Mouse (Mus musculus) cerebellum, adult 9-11 months (tissue): Measurements from ENCODE around the gene Syn3.
A peak's percentile ranks its signal among the peaks of the same experiment; 100 is the strongest.
"Not testable (repeated sequence)": the region's sequence is repeated elsewhere in the genome, so short reads cannot be mapped to it uniquely, and the experiment has no call there.

Experiments used
- DNase-seq: peaks from one replicate; pipeline ENCODE4 v3.0.0; 2022

The Syn3 gene

GRCm38 (mm10) chr10:86416806-86417205 is 81.9 kb downstream of the Syn3 start:
- no peak for DNase-seq

- DNase-seq, result no peak
These were observed 87.8 kb downstream of the Syn3 start for GRCm38 (mm10) chr10:86410868-86411267.

GRCm38 (mm10) chr10:86406952-86407351 is 91.7 kb downstream of the Syn3 start:
- no peak for DNase-seq

- no peak for DNase-seq
These were observed 100.4 kb downstream of the Syn3 start for GRCm38 (mm10) chr10:86398347-86398720.

- DNase-seq, result no peak
These were observed 100.9 kb downstream of the Syn3 start for GRCm38 (mm10) chr10:86397577-86398346.

- DNase-seq, result no peak
These were observed 106.3 kb downstream of the Syn3 start for GRCm38 (mm10) chr10:86392399-86392798.

GRCm38 (mm10) chr10:86389913-86390312 is 108.8 kb downstream of the Syn3 start:
- no peak for DNase-seq

GRCm38 (mm10) chr10:86389357-86389756 is 109.3 kb downstream of the Syn3 start:
- no peak for DNase-seq

GRCm38 (mm10) chr10:86388803-86389202 is 109.9 kb downstream of the Syn3 start:
- peak; percentile 35 for DNase-seq

GRCm38 (mm10) chr10:86387821-86388440 is 110.8 kb downstream of the Syn3 start:
- DNase-seq, result peak; percentile 76

- no peak for DNase-seq
These were observed 112.5 kb downstream of the Syn3 start for GRCm38 (mm10) chr10:86386232-86386631.

- no peak for DNase-seq
These were observed 113.0 kb downstream of the Syn3 start for GRCm38 (mm10) chr10:86385656-86386055.

- DNase-seq, result no peak
These were observed 114.0 kb downstream of the Syn3 start for GRCm38 (mm10) chr10:86384655-86385054.

GRCm38 (mm10) chr10:86381922-86382260 is 116.8 kb downstream of the Syn3 start:
- DNase-seq, result no peak

GRCm38 (mm10) chr10:86381150-86381921 is 117.4 kb downstream of the Syn3 start:
- no peak for DNase-seq

- no peak for DNase-seq
These were observed 118.1 kb downstream of the Syn3 start for GRCm38 (mm10) chr10:86380626-86381025.

- not testable (repeated sequence) for DNase-seq
These were observed 119.9 kb downstream of the Syn3 start for GRCm38 (mm10) chr10:86378803-86379202.

- no peak for DNase-seq
These were observed 122.1 kb downstream of the Syn3 start for GRCm38 (mm10) chr10:86376392-86377185.

GRCm38 (mm10) chr10:86375903-86376302 is 122.8 kb downstream of the Syn3 start:
- no peak for DNase-seq

- no peak for DNase-seq
These were observed 124.6 kb downstream of the Syn3 start for GRCm38 (mm10) chr10:86374061-86374460.

- DNase-seq, result no peak
These were observed 127.1 kb downstream of the Syn3 start for GRCm38 (mm10) chr10:86371561-86371960.

- no peak for DNase-seq
These were observed 129.3 kb downstream of the Syn3 start for GRCm38 (mm10) chr10:86369346-86369745.

GRCm38 (mm10) chr10:86368811-86369210 is 129.9 kb downstream of the Syn3 start:
- no peak for DNase-seq
